Mouse (Mus musculus): ENCODE measurements around the gene Nt5c. TPM values are rescaled to one million over a fixed set of nuclear protein-coding genes. Genes with fewer than 3 reads are reported as not detected.
A peak's percentile ranks its signal among the peaks of the same experiment; 100 is the strongest.

Gene Nt5c
- polyA plus RNA-seq, 1 experiment from 2014 or later = 76.0 TPM

GRCm38 (mm10) chr11:115522703-115523102 lies 31.0 kb upstream of the Nt5c start:
- no peak overlapping the region for H3K27ac ChIP-seq (ENCODE audit: low read depth)
- WGBS = 69% methylated on average over 2 of the region's 2 CpGs
- no peak overlapping the region for H3K4me3 ChIP-seq (ENCODE audit: low read depth, low read length)
- no peak overlapping the region for H3K9ac ChIP-seq
- H3K9me3 ChIP-seq (ENCODE audit: low read depth, low read length) = no peaks in the 10 kb centered on the region
- H3K4me1 ChIP-seq (ENCODE audit: insufficient read depth) = no peaks in the 10 kb centered on the region
- no peak overlapping the region for H3K4me2 ChIP-seq
- H3K36me3 ChIP-seq (ENCODE audit: insufficient read depth) = peaks cover 56% of the 10 kb centered on the region
- ATAC-seq (ENCODE audit: insufficient read depth) (no peak), DNase-seq (no peak)
- TF ChIP-seq CTCF (IDR thresholded peaks at IDR 0.05; ENCODE audit: low read depth) = no peak
- H3K27me3 ChIP-seq (ENCODE audit: insufficient read depth, low read length) = no peaks in the 10 kb centered on the region

GRCm38 (mm10) chr11:115522238-115522637 lies 30.6 kb upstream of the Nt5c start:
- no peak overlapping the region for H3K4me2 ChIP-seq
- WGBS = 83% methylated on average over 2 of the region's 2 CpGs
- H3K9me3 ChIP-seq (ENCODE audit: low read depth, low read length) = no peaks in the 10 kb centered on the region
- no peak overlapping the region for H3K4me3 ChIP-seq (ENCODE audit: low read depth, low read length)
- ATAC-seq (ENCODE audit: insufficient read depth) (no peak), DNase-seq (no peak)
- no peak overlapping the region for H3K27ac ChIP-seq (ENCODE audit: low read depth)
- H3K4me1 ChIP-seq (ENCODE audit: insufficient read depth) = no peaks in the 10 kb centered on the region
- H3K27me3 ChIP-seq (ENCODE audit: insufficient read depth, low read length) = no peaks in the 10 kb centered on the region
- peaks cover 51% of the 10 kb centered on the region for H3K36me3 ChIP-seq (ENCODE audit: insufficient read depth)
- no peak for TF ChIP-seq CTCF (IDR thresholded peaks at IDR 0.05; ENCODE audit: low read depth)
- no peak overlapping the region for H3K9ac ChIP-seq

- H3K27ac ChIP-seq (ENCODE audit: low read depth) = no peak overlapping the region
- no peak overlapping the region for H3K4me2 ChIP-seq
- H3K9ac ChIP-seq = no peak overlapping the region
- H3K36me3 ChIP-seq (ENCODE audit: insufficient read depth) = peaks cover 39% of the 10 kb centered on the region
- no peak for TF ChIP-seq CTCF (IDR thresholded peaks at IDR 0.05; ENCODE audit: low read depth)
- no peaks in the 10 kb centered on the region for H3K4me1 ChIP-seq (ENCODE audit: insufficient read depth)
- H3K9me3 ChIP-seq (ENCODE audit: low read depth, low read length) = no peaks in the 10 kb centered on the region
- DNase-seq (no peak), ATAC-seq (ENCODE audit: insufficient read depth) (no peak)
- H3K27me3 ChIP-seq (ENCODE audit: insufficient read depth, low read length) = no peaks in the 10 kb centered on the region
- H3K4me3 ChIP-seq (ENCODE audit: low read depth, low read length) = no peak overlapping the region
- WGBS = 79% methylated on average over 4 of the region's 4 CpGs
Observed at GRCm38 (mm10) chr11:115521080-115521479, 29.4 kb upstream of the Nt5c start.

- DNase-seq (no peak), ATAC-seq (ENCODE audit: insufficient read depth) (no peak)
- Histone ChIP-seq H3K9ac (no peak overlapping the region), H3K4me1 (ENCODE audit: insufficient read depth) (no peaks in the 10 kb centered on the region), H3K9me3 (ENCODE audit: low read depth, low read length) (no peaks in the 10 kb centered on the region), H3K36me3 (ENCODE audit: insufficient read depth) (peaks cover 31% of the 10 kb centered on the region), H3K27me3 (ENCODE audit: insufficient read depth, low read length) (no peaks in the 10 kb centered on the region), H3K4me3 (ENCODE audit: low read depth, low read length) (no peak overlapping the region), H3K27ac (ENCODE audit: low read depth) (no peak overlapping the region), H3K4me2 (no peak overlapping the region)
- no peak for TF ChIP-seq CTCF (IDR thresholded peaks at IDR 0.05; ENCODE audit: low read depth)
- WGBS = 80% methylated on average over 2 of the region's 2 CpGs
Observed at GRCm38 (mm10) chr11:115520218-115520617, 28.6 kb upstream of the Nt5c start.

GRCm38 (mm10) chr11:115519581-115519980 lies 27.9 kb upstream of the Nt5c start:
- Histone ChIP-seq H3K27ac (ENCODE audit: low read depth) (no peak overlapping the region), H3K4me1 (ENCODE audit: insufficient read depth) (no peaks in the 10 kb centered on the region), H3K9ac (no peak overlapping the region), H3K27me3 (ENCODE audit: insufficient read depth, low read length) (no peaks in the 10 kb centered on the region), H3K4me2 (no peak overlapping the region), H3K4me3 (ENCODE audit: low read depth, low read length) (no peak overlapping the region), H3K9me3 (ENCODE audit: low read depth, low read length) (no peaks in the 10 kb centered on the region), H3K36me3 (ENCODE audit: insufficient read depth) (peaks cover 24% of the 10 kb centered on the region)
- no peak for DNase-seq
- no peak for TF ChIP-seq CTCF (IDR thresholded peaks at IDR 0.05; ENCODE audit: low read depth)
- 73% methylated on average over 3 of the region's 3 CpGs for WGBS
- no peak for ATAC-seq (ENCODE audit: insufficient read depth)

GRCm38 (mm10) chr11:115518693-115519092 lies 27.0 kb upstream of the Nt5c start:
- peaks cover 15% of the 10 kb centered on the region for H3K36me3 ChIP-seq (ENCODE audit: insufficient read depth)
- TF ChIP-seq CTCF (IDR thresholded peaks at IDR 0.05; ENCODE audit: low read depth) = no peak
- 63% methylated on average over 9 of the region's 9 CpGs for WGBS
- ATAC-seq (ENCODE audit: insufficient read depth) (no peak), DNase-seq (no peak)
- H3K9me3 ChIP-seq (ENCODE audit: low read depth, low read length) = no peaks in the 10 kb centered on the region
- no peak overlapping the region for H3K9ac ChIP-seq
- H3K4me1 ChIP-seq (ENCODE audit: insufficient read depth) = no peaks in the 10 kb centered on the region
- H3K27me3 ChIP-seq (ENCODE audit: insufficient read depth, low read length) = no peaks in the 10 kb centered on the region
- H3K4me2 ChIP-seq = no peak overlapping the region
- no peak overlapping the region for H3K4me3 ChIP-seq (ENCODE audit: low read depth, low read length)
- H3K27ac ChIP-seq (ENCODE audit: low read depth) = no peak overlapping the region

GRCm38 (mm10) chr11:115516942-115517341 lies 25.3 kb upstream of the Nt5c start:
- DNase-seq (no peak), ATAC-seq (ENCODE audit: insufficient read depth) (no peak)
- Histone ChIP-seq H3K4me3 (ENCODE audit: low read depth, low read length) (no peak overlapping the region), H3K9ac (no peak overlapping the region), H3K27ac (ENCODE audit: low read depth) (no peak overlapping the region), H3K9me3 (ENCODE audit: low read depth, low read length) (no peaks in the 10 kb centered on the region), H3K36me3 (ENCODE audit: insufficient read depth) (peaks cover 5% of the 10 kb centered on the region; the same call in 1 of the 2 replicates), H3K4me1 (ENCODE audit: insufficient read depth) (peaks cover 7% of the 10 kb centered on the region), H3K4me2 (no peak overlapping the region), H3K27me3 (ENCODE audit: insufficient read depth, low read length) (no peaks in the 10 kb centered on the region)
- WGBS = 70% methylated on average over 5 of the region's 5 CpGs
- TF ChIP-seq CTCF (IDR thresholded peaks at IDR 0.05; ENCODE audit: low read depth) = no peak

GRCm38 (mm10) chr11:115515021-115515420 lies 23.4 kb upstream of the Nt5c start:
- TF ChIP-seq CTCF (IDR thresholded peaks at IDR 0.05; ENCODE audit: low read depth) = no peak
- Histone ChIP-seq H3K27me3 (ENCODE audit: insufficient read depth, low read length) (no peaks in the 10 kb centered on the region), H3K4me3 (ENCODE audit: low read depth, low read length) (no peak overlapping the region), H3K9me3 (ENCODE audit: low read depth, low read length) (no peaks in the 10 kb centered on the region), H3K36me3 (ENCODE audit: insufficient read depth) (0 out of 2 replicates have a peak, but pooled peaks cover 2% of the 10 kb centered on the region), H3K9ac (no peak overlapping the region), H3K4me1 (ENCODE audit: insufficient read depth) (peaks cover 24% of the 10 kb centered on the region), H3K27ac (ENCODE audit: low read depth) (0 out of 2 replicates have a peak overlapping the region, but pooled peaks have one; percentile 2), H3K4me2 (peak overlapping the region; percentile 85)
- WGBS = 61% methylated on average over 6 of the region's 6 CpGs
- ATAC-seq (ENCODE audit: insufficient read depth) (no peak), DNase-seq (no peak)
